Comparison of ENCODE assay signal across 23 mouse cellular contexts in genomic region chr9:62170921-62171320, GRCm38 (mm10). TPM values are rescaled to one million over a fixed set of nuclear protein-coding genes. Genes with fewer than 3 reads are reported as not detected.
A peak's percentile ranks its signal among the peaks of the same experiment; 100 is the strongest.
DNase-seq lines count a peak whose midpoint lies in the region; ATAC-seq and TF ChIP-seq lines count a peak whose summit lies in the region.
"Had no signal": no experiment of that assay in that cellular context is flagged by ENCODE, and none has a peak within 500 bp of the region (broad histone marks: within the 10 kb centered on the region; RNA-seq: fewer than 3 reads in every experiment).

No protein-coding gene starts in this region.

- DNase-seq in testis, postnatal 10 days (ENCODE audit: low spot score) = no peak
- DNase-seq in A20 (ENCODE audit: low read depth, low spot score) (peak; percentile 36), ZHBTc4 (ENCODE audit: low read depth, low spot score) (peak; percentile 59)
- DNase-seq in cerebellum, adult 11 months = no peak
- no peak for DNase-seq in adrenal gland, adult 18-20 months (ENCODE audit: low spot score in 2 of 2)
- DNase-seq: adrenal gland, adult 8-10 months; adrenal gland, postnatal 36 days; cerebellum, adult 9-10 months; cerebellum, postnatal 36 days; gastrocnemius, adult 2 months; gastrocnemius, postnatal 25 days; heart, adult 11 months; heart, postnatal 10 days; heart, postnatal 4 days; kidney, adult 8-10 months had no signal

- H3K27me3 ChIP-seq in testis, adult 2 months (ENCODE audit: control insufficient read depth, insufficient read depth, low read length) = no peaks in the 10 kb centered on the region
- H3K27me3 ChIP-seq: embryonic facial prominence, embryonic 13.5 days; hindbrain, embryonic 13.5 days had no signal

- H3K27ac ChIP-seq in testis, adult 2 months (ENCODE audit: control insufficient read depth, insufficient read depth, low read depth, low read length) = no peak overlapping the region
- H3K27ac ChIP-seq: embryonic facial prominence, embryonic 13.5 days; forebrain, embryonic 12.5 days; gastrocnemius, adult 2 months; hindbrain, embryonic 13.5 days; hindbrain, postnatal 0 days had no signal

- H3K4me1 ChIP-seq in testis, adult 2 months (ENCODE audit: control insufficient read depth, insufficient read depth, low read length) = no peaks in the 10 kb centered on the region

- no peaks in the 10 kb centered on the region for H3K36me3 ChIP-seq in testis, adult 2 months (ENCODE audit: control insufficient read depth, insufficient read depth, low read length)
- H3K36me3 ChIP-seq: embryonic facial prominence, embryonic 13.5 days; forebrain, embryonic 12.5 days; hindbrain, embryonic 13.5 days had no signal

- H3K4me3 ChIP-seq in testis, adult 2 months (ENCODE audit: control insufficient read depth, low read depth, low read length) = peak overlapping the region; percentile 57
- H3K4me3 ChIP-seq: embryonic facial prominence, embryonic 13.5 days; forebrain, embryonic 12.5 days; gastrocnemius, adult 2 months; hindbrain, embryonic 13.5 days had no signal

- no peak for TF ChIP-seq CTCF in testis, adult 2 months (IDR thresholded peaks at IDR 0.05; ENCODE audit: control insufficient read depth, insufficient read depth, insufficient replicate concordance, low read depth, low read length)

- ATAC-seq in megakaryocyte progenitor cell, adult 5-6 weeks (replicated peaks; ENCODE audit: poor library complexity) = no peak
- ATAC-seq: forebrain, embryonic 16.5 days; hindbrain, postnatal 0 days; intestine, embryonic 16.5 days had no signal

- TF ChIP-seq POLR2A in testis, adult 2 months (IDR thresholded peaks at IDR 0.05; ENCODE audit: control insufficient read depth, low read depth, low read length) = no peak

RNA-seq across cellular contexts. Expression of gene Glce, which starts 48.5 kb away (rescaled TPM):
- polyA plus RNA-seq in testis, adult 2 months (2012; rRNA removed) = 2.9 and 3.3 TPM in 2 replicates
- 17.1 and 19.7 TPM in 2 replicates for total RNA-seq in megakaryocyte progenitor cell, adult 5-6 weeks (2015)
- total RNA-seq in megakaryocyte progenitor cell, adult 5-6 weeks (2017) = 18.0 and 20.3 TPM in 2 replicates
- 10 to 100 TPM; 23.1 to 43.1 TPM for total RNA-seq in adrenal gland, adult 18-20 months (2021)

Comparison
In these comparisons a context has a peak if more than half of its experiments do, and no peak if none do; other contexts are left out.
1. DNase-seq: peak in A20 (single experiment) and ZHBTc4 (single experiment); none in testis, postnatal 10 days (single experiment), cerebellum, adult 11 months (single experiment) and adrenal gland, adult 18-20 months (0 of 2).